Mouse (Mus musculus) CH12.LX (cell line): ENCODE measurements around the gene Gm20388.

Experiments used
- CTCF ChIP-seq, 2 experiments: IDR thresholded peaks in 1 of 2; conservative IDR thresholded peaks in 1 of 2; 2 replicates each; pipeline ENCODE4 v1.5.1; 2011 to 2012; ENCODE audit warnings: low read depth in 2 of 2, low read length in 2 of 2, improper control_type of control experiment in 1 of 2, inconsistent platforms in 1 of 2, mild to moderate bottlenecking in 1 of 2, moderate library complexity in 1 of 2
- KAT2A ChIP-seq: IDR thresholded peaks from 2 replicates; pipeline ENCODE4 v1.6.1; 2012; ENCODE audit warnings: low read length, improper control_type of control experiment, inconsistent platforms; ENCODE audit not compliant: insufficient replicate concordance
- MAFK ChIP-seq: IDR thresholded peaks from 2 replicates; pipeline ENCODE4 v1.6.1; 2011; ENCODE audit warnings: low read length, improper control_type of control experiment; ENCODE audit not compliant: insufficient replicate concordance
- MAX ChIP-seq: IDR thresholded peaks from 2 replicates; pipeline ENCODE4 v1.6.1; 2011; ENCODE audit warnings: low read length, improper control_type of control experiment
- MEF2A ChIP-seq: IDR thresholded peaks from 2 replicates; pipeline ENCODE4 v1.6.1; 2014; ENCODE audit warnings: low read depth, mild to moderate bottlenecking, inconsistent platforms, low read length, improper control_type of control experiment, borderline replicate concordance
- POLR2A ChIP-seq: IDR thresholded peaks from 2 replicates; pipeline ENCODE4 v1.6.1; 2011; ENCODE audit warnings: low read depth, mild to moderate bottlenecking, improper control_type of control experiment, low read length
- RCOR1 ChIP-seq: conservative IDR thresholded peaks from 2 replicates; pipeline ENCODE4 v1.6.1; 2012; ENCODE audit warnings: low read depth, mild to moderate bottlenecking, inconsistent platforms, low read length, improper control_type of control experiment

DNA sequence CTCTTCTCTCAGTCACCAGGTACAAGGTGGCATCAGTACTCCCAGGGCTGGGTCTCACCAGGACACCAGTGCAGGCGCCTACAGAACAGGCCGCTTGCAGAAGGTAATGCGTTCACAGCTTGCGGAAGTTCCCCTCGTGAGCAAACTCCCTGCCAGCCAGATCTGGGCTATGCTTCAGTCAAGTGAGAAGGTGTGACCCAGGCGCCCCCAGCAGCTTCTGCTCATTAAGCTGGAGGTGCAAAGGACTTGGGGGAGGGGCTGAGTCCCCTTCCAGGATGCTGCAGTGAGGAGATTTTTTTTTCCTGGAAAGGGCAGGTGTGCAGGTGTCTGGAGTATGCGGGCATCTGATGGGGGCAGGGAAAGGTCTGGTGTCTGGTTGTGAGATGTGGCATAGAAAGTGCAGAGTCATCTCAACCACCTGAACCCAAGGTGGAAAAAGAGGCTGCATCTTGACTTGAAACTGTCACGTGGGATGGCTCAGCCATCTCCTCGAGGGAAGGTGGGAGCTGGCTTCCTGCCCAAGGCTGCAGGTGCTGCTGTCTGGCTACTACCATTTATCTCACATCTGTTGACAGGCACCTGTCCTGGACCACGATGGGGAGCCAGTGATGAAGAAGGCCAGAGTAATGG lies 2861.9 kb downstream of the Gm20388 start:
- no peak for TF ChIP-seq RCOR1
- no peak for TF ChIP-seq POLR2A
- TF ChIP-seq MAX = peak; percentile 53; the same call in 1 of the 2 replicates
- peak; percentile 76 for TF ChIP-seq MAFK
- TF ChIP-seq CTCF (conservative IDR thresholded peaks at IDR 0.05 in 1 of 2, IDR thresholded peaks at IDR 0.05 in 1 of 2; ENCODE audit: low read depth in 2 of 2, low read length in 2 of 2) = no peak
- TF ChIP-seq KAT2A = no peak
- no peak for TF ChIP-seq MEF2A
